Mouse (Mus musculus) megakaryocyte-erythroid progenitor cell, adult 5-6 weeks (primary cell): ENCODE data around the gene Gm17027. TPM values are rescaled to one million over a fixed set of nuclear protein-coding genes. Genes with fewer than 3 reads are reported as not detected.
"Not testable (repeated sequence)": the region's sequence is repeated elsewhere in the genome, so short reads cannot be mapped to it uniquely, and the experiment has no call there.

Experiments used
- ATAC-seq: replicated peaks from 2 replicates; pipeline ENCODE4 v1.8.0; 2016; ENCODE audit warnings: mild to moderate bottlenecking, inconsistent platforms; ENCODE audit not compliant: severe bottlenecking, poor library complexity, low FRiP score, low TSS enrichment
- total RNA-seq, 2 experiments: library from RNA; stranded (forward) in 1 of 2; stranded (reverse) in 1 of 2; fragments of 200-1000, 215-1000 nt in 1 of 2; fragments of >200 nt in 1 of 2; fragmentation: Nextera tagmentation in 1 of 2; gene quantifications; 2 replicates each; pipeline ENCODE4 v1.2.3; 2014 to 2017

Gene Gm17027
- total RNA-seq (2014; fragmentation: Nextera tagmentation) (not detected in 2 replicates), total RNA-seq (2017) (not detected in 2 replicates)

GRCm38 (mm10) chr14:42162522-42162921 lies at the start of gene Gm17027:
Gm17027 (minus strand) TSS chr14:42162622.
- not testable (repeated sequence) for ATAC-seq

DNA sequence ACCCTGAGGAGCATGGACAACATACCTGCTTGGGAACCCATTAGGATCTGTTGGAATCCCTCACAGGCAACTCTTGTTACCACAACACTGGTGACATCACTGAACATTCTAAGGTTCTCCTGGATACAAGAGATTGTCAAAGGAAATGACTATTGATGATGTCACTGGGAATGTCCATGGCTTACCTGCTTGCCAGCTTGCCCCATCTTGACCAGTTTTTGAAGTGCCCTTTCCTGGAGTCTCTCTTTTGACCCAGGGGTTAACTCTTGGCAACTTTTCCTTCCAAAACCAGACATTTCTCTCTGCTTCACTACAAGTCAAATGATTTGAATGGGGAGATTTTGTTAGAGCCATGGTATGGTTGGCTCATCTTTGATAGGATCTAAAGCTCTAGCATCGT lies 28.3 kb upstream of the Gm17027 start, which contains the start of gene Gm3573:
Gene Gm3573, minus strand, starts transcription at position 101 of the 400 bp plus-strand sequence.
- not testable (repeated sequence) for ATAC-seq

DNA sequence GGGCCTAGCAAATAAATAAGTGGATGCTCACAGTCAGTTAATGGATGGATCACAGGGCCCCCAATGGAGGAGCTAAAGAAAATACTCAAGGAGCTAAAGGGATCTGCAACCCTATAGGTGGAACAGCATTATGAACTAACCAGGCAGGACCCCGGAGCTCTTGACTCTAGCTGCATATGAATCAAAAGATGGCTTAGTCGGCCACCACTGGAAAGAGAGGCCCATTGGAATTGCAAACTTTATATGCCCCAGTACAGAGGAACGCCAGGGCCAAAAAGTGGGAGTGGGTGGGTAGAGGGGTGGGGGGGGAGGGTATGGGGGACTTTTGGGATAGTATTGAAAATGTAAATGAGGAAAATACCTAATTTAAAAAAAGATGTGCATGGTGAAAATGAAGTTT lies 21.5 kb upstream of the Gm17027 start:
- ATAC-seq, result not testable (repeated sequence)

DNA sequence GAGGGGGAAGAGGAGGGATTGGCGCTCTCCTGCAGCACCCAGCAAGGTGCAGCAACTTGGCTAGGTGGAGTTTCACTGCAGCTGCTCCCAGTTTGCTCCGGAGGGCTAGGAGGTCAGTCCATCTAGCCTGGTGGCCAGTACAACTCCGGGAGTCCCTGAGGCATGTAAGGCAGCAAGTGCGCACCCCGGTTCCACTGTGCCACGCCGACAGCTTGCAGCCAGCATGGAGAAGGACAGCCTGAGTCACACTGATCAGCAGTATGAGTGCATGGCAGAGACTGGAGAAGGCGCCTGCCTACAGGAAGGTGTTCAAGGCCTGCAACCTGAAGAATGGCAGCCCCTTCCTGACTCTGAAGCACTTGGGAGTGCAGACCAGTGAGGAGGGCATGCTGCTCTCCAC lies 27.9 kb downstream of the Gm17027 start:
- ATAC-seq, result not testable (repeated sequence)

- not testable (repeated sequence) for ATAC-seq
Measured at GRCm38 (mm10) chr14:42133806-42134205, 28.6 kb downstream of the Gm17027 start.

- not testable (repeated sequence) for ATAC-seq
Measured at GRCm38 (mm10) chr14:42117269-42117668, 45.2 kb downstream of the Gm17027 start, which contains the start of gene Gm7951. Gm7951 (minus strand) TSS chr14:42117369.

Other genes with a start within 250 kb of the Gm17027 start
- gene 1700049E17Rik1, start 237.7 kb downstream of the Gm17027 start, total RNA-seq (2014; fragmentation: Nextera tagmentation), result not detected in 2 replicates
- not detected in 2 replicates for gene 1700049E17Rik1, start 237.7 kb downstream of the Gm17027 start, total RNA-seq (2017)
- not detected in 2 replicates for gene 1700024B05Rik, start 218.6 kb downstream of the Gm17027 start, total RNA-seq (2014; fragmentation: Nextera tagmentation)
- not detected in 2 replicates for gene 1700024B05Rik, start 218.6 kb downstream of the Gm17027 start, total RNA-seq (2017)
- not detected in 2 replicates for gene Gm6401, start 194.7 kb downstream of the Gm17027 start, total RNA-seq (2014; fragmentation: Nextera tagmentation)
- gene Gm6401, start 194.7 kb downstream of the Gm17027 start, total RNA-seq (2017), result not detected in 2 replicates
- gene Gm3543, start 179.3 kb downstream of the Gm17027 start, total RNA-seq (2014; fragmentation: Nextera tagmentation), result not detected in 2 replicates
- not detected in 2 replicates for gene Gm3543, start 179.3 kb downstream of the Gm17027 start, total RNA-seq (2017)
- not detected in 2 replicates for gene Gm7951, start 45.3 kb downstream of the Gm17027 start, total RNA-seq (2014; fragmentation: Nextera tagmentation)
- gene Gm7951, start 45.3 kb downstream of the Gm17027 start, total RNA-seq (2017), result not detected in 2 replicates
- not detected in 2 replicates for gene Gm3573, start 28.2 kb upstream of the Gm17027 start, total RNA-seq (2014; fragmentation: Nextera tagmentation)
- gene Gm3573, start 28.2 kb upstream of the Gm17027 start, total RNA-seq (2017), result not detected in 2 replicates
- gene Gm17026, start 97.4 kb upstream of the Gm17027 start, total RNA-seq (2014; fragmentation: Nextera tagmentation), result not detected in 2 replicates
- not detected in 2 replicates for gene Gm17026, start 97.4 kb upstream of the Gm17027 start, total RNA-seq (2017)
- gene Gm9611, start 134.7 kb upstream of the Gm17027 start, total RNA-seq (2014; fragmentation: Nextera tagmentation), result not detected in 2 replicates
- not detected in 2 replicates for gene Gm9611, start 134.7 kb upstream of the Gm17027 start, total RNA-seq (2017)
- not detected in 2 replicates for gene Gm7995, start 147.6 kb upstream of the Gm17027 start, total RNA-seq (2014; fragmentation: Nextera tagmentation)
- not detected in 2 replicates for gene Gm7995, start 147.6 kb upstream of the Gm17027 start, total RNA-seq (2017)